Mouse (Mus musculus) kidney, embryonic 14.5 days (tissue): ENCODE measurements around the gene Ophn1. TPM values are rescaled to one million over a fixed set of nuclear protein-coding genes. Genes with fewer than 3 reads are reported as not detected.

Source experiments
- ATAC-seq: fragments of 200-750 bp; cut with Nextera tagmentation; 2 replicates; pipeline ENCODE4 v1.8.0; 2017; ENCODE audit warnings: moderate number of reproducible peaks, mild to moderate bottlenecking, moderate TSS enrichment, moderate library complexity; ENCODE audit not compliant: low FRiP score, low TSS enrichment
- H3K27ac ChIP-seq: fragments of 300-500 bp; sonication (generic); 2 replicates; pipeline ENCODE4 v1.5.1; 2014; ENCODE audit warnings: low read depth, mild to moderate bottlenecking, low read length, moderate library complexity, mixed read lengths
- H3K27me3 ChIP-seq: fragments of 300-500 bp; sonication (generic); 2 replicates; pipeline ENCODE4 v1.6.1; 2014; ENCODE audit warnings: mild to moderate bottlenecking, low read length; ENCODE audit not compliant: control insufficient read depth, insufficient read depth
- H3K36me3 ChIP-seq: fragments of 300-500 bp; sonication (generic); 2 replicates; pipeline ENCODE4 v1.6.1; 2014; ENCODE audit warnings: low read length, mixed read lengths; ENCODE audit not compliant: control insufficient read depth, insufficient read depth
- H3K4me1 ChIP-seq: fragments of 300-500 bp; sonication (generic); 2 replicates; pipeline ENCODE4 v1.6.1; 2014; ENCODE audit warnings: low read length, mixed read lengths; ENCODE audit not compliant: control insufficient read depth, insufficient read depth
- H3K4me2 ChIP-seq: fragments of 300-500 bp; sonication (generic); replicated peaks from 2 replicates; pipeline ENCODE4 v1.6.1; 2014; ENCODE audit warnings: low read depth, mild to moderate bottlenecking, low read length
- H3K4me3 ChIP-seq: fragments of 300-500 bp; sonication (generic); 2 replicates; pipeline ENCODE4 v1.5.1; 2014; ENCODE audit warnings: mild to moderate bottlenecking, low read length
- H3K9ac ChIP-seq: fragments of 300-500 bp; sonication (generic); 2 replicates; pipeline ENCODE4 v1.6.1; 2014; ENCODE audit warnings: low read depth, mild to moderate bottlenecking, low read length, moderate library complexity
- H3K9me3 ChIP-seq: fragments of 300-500 bp; sonication (generic); 2 replicates; pipeline ENCODE4 v1.6.1; 2016; ENCODE audit warnings: low read length; ENCODE audit not compliant: control insufficient read depth
- WGBS: fragments of 180-500 bp; shearing (Covaris S2); extraction: QIAGEN DNeasy Blood & Tissue Kit; methylation state at CpG from one replicate; pipeline ENCODE4 v1.1.7; 2014; 5-methylcytosine and 5-hydroxymethylcytosine counted together
- polyA plus RNA-seq: library from polyadenylated mRNA; unstranded; fragments of >200 nt; fragmentation: Nextera tagmentation; extraction: Ambion mirVana; gene quantifications from 2 replicates; pipeline ENCODE4 v1.2.1, GENCODE M21; 2014

Ophn1 gene
- polyA plus RNA-seq, 1 experiment from 2014 or later = 14.2 TPM

- no peak overlapping the region for H3K4me3 ChIP-seq
- H3K9me3 ChIP-seq = no peaks in the 10 kb centered on the region
- H3K9ac ChIP-seq = no peak overlapping the region
- no peak overlapping the region for H3K27ac ChIP-seq
- H3K36me3 ChIP-seq = no peaks in the 10 kb centered on the region
- no peaks in the 10 kb centered on the region for H3K4me1 ChIP-seq
- no peaks in the 10 kb centered on the region for H3K27me3 ChIP-seq
- WGBS = 86% methylated on average over 5 of the region's 5 CpGs
- ATAC-seq = no peak
- H3K4me2 ChIP-seq = no peak overlapping the region
Measured at GRCm38 (mm10) chrX:98736758-98737157, 154.1 kb downstream of the Ophn1 start.

- ATAC-seq = no peak
- H3K27ac ChIP-seq = no peak overlapping the region
- no peak overlapping the region for H3K4me2 ChIP-seq
- no peaks in the 10 kb centered on the region for H3K9me3 ChIP-seq
- no peaks in the 10 kb centered on the region for H3K4me1 ChIP-seq
- H3K9ac ChIP-seq = no peak overlapping the region
- WGBS = 51% methylated on average over 10 of the region's 10 CpGs
- H3K36me3 ChIP-seq = no peaks in the 10 kb centered on the region
- H3K27me3 ChIP-seq = no peaks in the 10 kb centered on the region
- no peak overlapping the region for H3K4me3 ChIP-seq
Measured at GRCm38 (mm10) chrX:98722991-98723390, 167.8 kb downstream of the Ophn1 start.

GRCm38 (mm10) chrX:98707766-98708165, 183.1 kb downstream of the Ophn1 start:
- Histone ChIP-seq H3K27ac (no peak overlapping the region), H3K4me1 (no peaks in the 10 kb centered on the region), H3K27me3 (no peaks in the 10 kb centered on the region), H3K9ac (no peak overlapping the region), H3K4me3 (no peak overlapping the region), H3K36me3 (no peaks in the 10 kb centered on the region), H3K9me3 (no peaks in the 10 kb centered on the region), H3K4me2 (no peak overlapping the region)
- no peak for ATAC-seq

- H3K36me3 ChIP-seq = no peaks in the 10 kb centered on the region
- H3K4me2 ChIP-seq = no peak overlapping the region
- 32% methylated on average over 4 of the region's 4 CpGs for WGBS
- no peaks in the 10 kb centered on the region for H3K4me1 ChIP-seq
- H3K27ac ChIP-seq = no peak overlapping the region
- no peaks in the 10 kb centered on the region for H3K27me3 ChIP-seq
- no peaks in the 10 kb centered on the region for H3K9me3 ChIP-seq
- H3K4me3 ChIP-seq = no peak overlapping the region
- no peak for ATAC-seq
- no peak overlapping the region for H3K9ac ChIP-seq
Measured at GRCm38 (mm10) chrX:98701635-98702034, 189.2 kb downstream of the Ophn1 start.

GRCm38 (mm10) chrX:98682603-98683002, 208.2 kb downstream of the Ophn1 start:
- Histone ChIP-seq H3K27ac (no peak overlapping the region), H3K4me2 (no peak overlapping the region), H3K27me3 (no peaks in the 10 kb centered on the region), H3K9ac (no peak overlapping the region), H3K36me3 (no peaks in the 10 kb centered on the region), H3K4me1 (no peaks in the 10 kb centered on the region), H3K9me3 (no peaks in the 10 kb centered on the region), H3K4me3 (no peak overlapping the region)
- ATAC-seq = no peak

GRCm38 (mm10) chrX:98681281-98681680, 209.5 kb downstream of the Ophn1 start:
- no peak for ATAC-seq
- Histone ChIP-seq H3K4me2 (no peak overlapping the region), H3K27me3 (no peaks in the 10 kb centered on the region), H3K36me3 (no peaks in the 10 kb centered on the region), H3K27ac (no peak overlapping the region), H3K4me1 (no peaks in the 10 kb centered on the region), H3K9me3 (no peaks in the 10 kb centered on the region), H3K4me3 (no peak overlapping the region), H3K9ac (no peak overlapping the region)
- 74% methylated on average over 2 of the region's 2 CpGs for WGBS

GRCm38 (mm10) chrX:98670988-98671387, 219.8 kb downstream of the Ophn1 start:
- Histone ChIP-seq H3K4me3 (no peak overlapping the region), H3K27ac (no peak overlapping the region), H3K4me2 (no peak overlapping the region), H3K4me1 (no peaks in the 10 kb centered on the region), H3K9me3 (no peaks in the 10 kb centered on the region), H3K27me3 (no peaks in the 10 kb centered on the region), H3K9ac (no peak overlapping the region), H3K36me3 (no peaks in the 10 kb centered on the region)
- no peak for ATAC-seq

- no peak overlapping the region for H3K4me2 ChIP-seq
- no peak overlapping the region for H3K27ac ChIP-seq
- H3K27me3 ChIP-seq = no peaks in the 10 kb centered on the region
- no peak for ATAC-seq
- no peaks in the 10 kb centered on the region for H3K4me1 ChIP-seq
- H3K9me3 ChIP-seq = no peaks in the 10 kb centered on the region
- H3K36me3 ChIP-seq = no peaks in the 10 kb centered on the region
- H3K4me3 ChIP-seq = no peak overlapping the region
- H3K9ac ChIP-seq = no peak overlapping the region
Measured at GRCm38 (mm10) chrX:98651431-98651830, 239.4 kb downstream of the Ophn1 start.

- Histone ChIP-seq H3K36me3 (no peaks in the 10 kb centered on the region), H3K9me3 (no peaks in the 10 kb centered on the region), H3K9ac (no peak overlapping the region), H3K4me2 (no peak overlapping the region), H3K27me3 (no peaks in the 10 kb centered on the region), H3K27ac (no peak overlapping the region), H3K4me3 (no peak overlapping the region), H3K4me1 (no peaks in the 10 kb centered on the region)
- WGBS = 89% methylated on average over 3 of the region's 3 CpGs
- no peak for ATAC-seq
Measured at GRCm38 (mm10) chrX:98628666-98629404, 262.0 kb downstream of the Ophn1 start.
